Mouse (Mus musculus): Measurements from ENCODE around the gene A3galt2.

A3galt2 gene

GRCm38 (mm10) chr4:128755064-128755463, at the start of gene A3galt2:
A3galt2 (plus strand) TSS chr4:128755364.
- no peak for DNase-seq

- peak; percentile 45 for DNase-seq
These were observed 48.5 kb upstream of the A3galt2 start for GRCm38 (mm10) chr4:128706626-128707025.

GRCm38 (mm10) chr4:128707384-128707783, 47.8 kb upstream of the A3galt2 start:
- no peak for DNase-seq

GRCm38 (mm10) chr4:128709061-128709780, 45.9 kb upstream of the A3galt2 start:
- DNase-seq: no peak

GRCm38 (mm10) chr4:128709781-128710166, 45.4 kb upstream of the A3galt2 start:
- DNase-seq: no peak

- DNase-seq: no peak
These were observed 44.9 kb upstream of the A3galt2 start for GRCm38 (mm10) chr4:128710286-128710685.

- DNase-seq: no peak
These were observed 44.4 kb upstream of the A3galt2 start for GRCm38 (mm10) chr4:128710800-128711199.

GRCm38 (mm10) chr4:128711455-128712135, 43.6 kb upstream of the A3galt2 start:
- DNase-seq: peak; percentile 96

GRCm38 (mm10) chr4:128712136-128712655, 43.0 kb upstream of the A3galt2 start:
- DNase-seq: no peak

- no peak for DNase-seq
These were observed 42.2 kb upstream of the A3galt2 start for GRCm38 (mm10) chr4:128712941-128713340.

GRCm38 (mm10) chr4:128715241-128716204, 39.6 kb upstream of the A3galt2 start:
- DNase-seq: no peak

GRCm38 (mm10) chr4:128716279-128716678, 38.9 kb upstream of the A3galt2 start:
- no peak for DNase-seq

- DNase-seq: no peak
These were observed 38.4 kb upstream of the A3galt2 start for GRCm38 (mm10) chr4:128716731-128717130.

- peak; percentile 65 for DNase-seq
These were observed 35.1 kb upstream of the A3galt2 start for GRCm38 (mm10) chr4:128720110-128720509.

- DNase-seq: no peak
These were observed 34.0 kb upstream of the A3galt2 start for GRCm38 (mm10) chr4:128721061-128721648.

- no peak for DNase-seq
These were observed 33.4 kb upstream of the A3galt2 start for GRCm38 (mm10) chr4:128721761-128722160.

GRCm38 (mm10) chr4:128722932-128723331, 32.2 kb upstream of the A3galt2 start:
- no peak for DNase-seq

GRCm38 (mm10) chr4:128723431-128723830, 31.7 kb upstream of the A3galt2 start:
- no peak for DNase-seq

- peak; percentile 38 for DNase-seq
These were observed 31.1 kb upstream of the A3galt2 start for GRCm38 (mm10) chr4:128724059-128724458.

- DNase-seq: peak; percentile 79
These were observed 28.0 kb upstream of the A3galt2 start for GRCm38 (mm10) chr4:128727019-128727720.

GRCm38 (mm10) chr4:128727721-128728430, 27.3 kb upstream of the A3galt2 start:
- DNase-seq: peak; percentile 67
